Mouse (Mus musculus) heart, embryonic 10.5 days (tissue): ENCODE data around the gene Fbln2. TPM values are rescaled to one million over a fixed set of nuclear protein-coding genes. Genes with fewer than 3 reads are reported as not detected.

Experiments
- DNase-seq: peaks from one replicate; pipeline ENCODE4 v3.0.0-alpha.2; 2017; ENCODE audit warnings: low spot score
- H3K27ac ChIP-seq: fragments of 300-500 bp; sonication (generic); 2 replicates; pipeline ENCODE4 v1.5.1; 2016; ENCODE audit warnings: mild to moderate bottlenecking
- H3K27me3 ChIP-seq: fragments of 300-500 bp; sonication (generic); 2 replicates; pipeline ENCODE4 v1.6.1; 2016; ENCODE audit warnings: mild to moderate bottlenecking; ENCODE audit not compliant: poor library complexity, insufficient read depth, severe bottlenecking
- H3K36me3 ChIP-seq: fragments of 300-500 bp; sonication (generic); 2 replicates; pipeline ENCODE4 v1.6.1; 2016; ENCODE audit warnings: mild to moderate bottlenecking, moderate library complexity
- H3K4me1 ChIP-seq: fragments of 300-500 bp; sonication (generic); 2 replicates; pipeline ENCODE4 v1.6.1; 2016; ENCODE audit warnings: mild to moderate bottlenecking
- H3K4me3 ChIP-seq: fragments of 300-500 bp; sonication (generic); 2 replicates; pipeline ENCODE4 v1.5.1; 2016; ENCODE audit warnings: mild to moderate bottlenecking, moderate library complexity
- H3K9me3 ChIP-seq: fragments of 300-500 bp; sonication (generic); 2 replicates; pipeline ENCODE4 v1.6.1; 2016; ENCODE audit warnings: mild to moderate bottlenecking, moderate library complexity
- WGBS: fragments of 180-500 bp; shearing (Covaris S2); methylation state at CpG from one replicate; pipeline ENCODE4 v1.1.7; 2016; 5-methylcytosine and 5-hydroxymethylcytosine counted together
- polyA plus RNA-seq: library from polyadenylated mRNA; unstranded; fragments of >200 nt; fragmentation: Nextera tagmentation; extraction: Ambion mirVana; gene quantifications from 2 replicates; pipeline ENCODE4 v1.2.1, GENCODE M21; 2016

The Fbln2 gene
- polyA plus RNA-seq, 1 experiment from 2014 or later, result 99.3 TPM

GRCm38 (mm10) chr6:91268318-91268717 is 56.1 kb downstream of the Fbln2 start:
- Histone ChIP-seq H3K27ac (no peak overlapping the region), H3K27me3 (peaks cover 43% of the 10 kb centered on the region), H3K36me3 (peaks cover 12% of the 10 kb centered on the region; the same call in 1 of the 2 replicates), H3K4me1 (no peaks in the 10 kb centered on the region; the same call in 1 of the 2 replicates), H3K4me3 (no peak overlapping the region), H3K9me3 (no peaks in the 10 kb centered on the region)
- no peak for DNase-seq
- WGBS, result 36% methylated on average over 9 of the region's 9 CpGs

DNA sequence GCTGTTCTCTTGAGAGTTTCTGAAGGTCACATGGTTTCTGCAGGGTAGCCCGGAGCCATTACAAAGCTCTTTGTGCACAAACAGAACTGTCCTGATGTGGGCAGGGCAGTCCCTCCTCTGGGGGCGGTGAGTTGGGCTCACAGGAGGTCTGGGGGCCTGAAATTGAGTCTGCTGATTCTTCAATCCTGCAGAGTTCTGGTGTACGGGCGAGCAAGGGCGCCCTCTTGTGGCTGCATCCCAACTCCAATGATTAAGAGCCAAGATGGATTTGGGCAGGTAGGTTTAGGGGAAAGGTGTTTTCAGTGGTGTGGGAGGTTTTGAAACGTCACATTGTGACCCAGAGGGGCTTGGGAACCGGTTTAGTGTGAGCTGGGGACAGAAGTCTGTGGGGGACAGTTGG is 65.3 kb downstream of the Fbln2 start:
- DNase-seq, result no peak
- H3K27ac ChIP-seq, result 0 out of 2 replicates have a peak overlapping the region, but pooled peaks have one; percentile 48
- no peaks in the 10 kb centered on the region for H3K9me3 ChIP-seq
- H3K36me3 ChIP-seq, result 0 out of 2 replicates have a peak, but pooled peaks cover 5% of the 10 kb centered on the region
- no peaks in the 10 kb centered on the region for H3K4me1 ChIP-seq
- WGBS, result 3% methylated on average over 7 of the region's 7 CpGs
- H3K4me3 ChIP-seq, result no peak overlapping the region
- H3K27me3 ChIP-seq, result peaks cover 50% of the 10 kb centered on the region

DNA sequence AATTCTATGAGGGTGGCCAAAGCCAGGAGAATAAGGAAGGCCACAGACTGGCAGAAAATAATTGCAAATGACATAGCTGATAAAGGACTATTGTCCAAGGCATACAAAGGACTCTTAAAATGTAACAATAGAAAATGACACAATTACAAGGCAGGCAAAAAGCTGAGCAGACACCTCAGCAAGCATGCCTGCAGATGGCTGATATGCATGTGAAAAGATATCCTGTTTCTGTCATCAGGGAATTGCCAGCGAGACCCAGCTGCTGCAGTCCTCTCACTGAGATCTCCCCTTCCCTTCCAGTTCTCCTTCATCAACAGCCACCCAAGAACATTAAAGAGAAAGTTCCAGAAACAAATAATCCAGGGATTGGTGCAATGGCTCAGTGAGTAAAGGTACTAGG is 66.0 kb downstream of the Fbln2 start:
- Histone ChIP-seq H3K9me3 (no peaks in the 10 kb centered on the region), H3K27me3 (peaks cover 58% of the 10 kb centered on the region), H3K27ac (no peak overlapping the region), H3K36me3 (0 out of 2 replicates have a peak, but pooled peaks cover 5% of the 10 kb centered on the region), H3K4me3 (no peak overlapping the region), H3K4me1 (no peaks in the 10 kb centered on the region)
- no peak for DNase-seq
- 45% methylated on average over 1 of the region's 1 CpGs for WGBS

DNA sequence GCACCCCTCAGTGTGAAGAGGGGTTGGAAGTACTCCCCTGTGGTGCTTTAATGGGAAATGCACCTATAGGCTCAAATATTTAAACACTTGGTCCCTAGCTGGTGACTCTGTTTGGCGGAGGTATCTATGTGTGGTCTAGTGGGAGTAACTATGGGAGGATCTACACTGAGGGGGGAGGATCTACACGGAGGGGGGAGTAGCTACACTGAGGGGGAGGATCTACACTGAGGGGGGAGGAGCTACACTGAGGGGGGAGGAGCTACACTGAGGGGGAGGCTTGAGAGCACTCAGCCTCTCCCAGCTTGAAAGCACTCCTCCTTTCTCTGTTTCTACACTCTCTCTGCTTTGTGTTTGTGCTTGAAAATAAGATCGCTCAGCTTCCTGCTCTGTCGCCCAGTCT is 67.2 kb downstream of the Fbln2 start:
- no peak for DNase-seq
- H3K4me3 ChIP-seq, result no peak overlapping the region
- H3K27me3 ChIP-seq, result peaks cover 70% of the 10 kb centered on the region
- H3K9me3 ChIP-seq, result no peaks in the 10 kb centered on the region
- H3K36me3 ChIP-seq, result no peaks in the 10 kb centered on the region
- H3K4me1 ChIP-seq, result no peaks in the 10 kb centered on the region
- WGBS, result 16% methylated on average over 4 of the region's 4 CpGs
- no peak overlapping the region for H3K27ac ChIP-seq

- peaks cover 87% of the 10 kb centered on the region for H3K27me3 ChIP-seq
Observed at GRCm38 (mm10) chr6:91281206-91281605, 69.0 kb downstream of the Fbln2 start.

GRCm38 (mm10) chr6:91281747-91282146 is 69.5 kb downstream of the Fbln2 start:
- Histone ChIP-seq H3K27ac (no peak overlapping the region), H3K36me3 (no peaks in the 10 kb centered on the region), H3K9me3 (no peaks in the 10 kb centered on the region), H3K4me1 (peaks cover 13% of the 10 kb centered on the region), H3K27me3 (peaks cover 92% of the 10 kb centered on the region), H3K4me3 (no peak overlapping the region)
- no peak for DNase-seq
- 50% methylated on average over 5 of the region's 5 CpGs for WGBS

More at GRCm38 (mm10) chr6:91281206-91281605, 69.0 kb downstream of the Fbln2 start:
- no peak overlapping the region for H3K27ac ChIP-seq
- no peaks in the 10 kb centered on the region for H3K9me3 ChIP-seq
- H3K4me3 ChIP-seq, result no peak overlapping the region
- 3% methylated on average over 6 of the region's 6 CpGs for whole genome bisulfite sequencing
- H3K4me1 ChIP-seq, result peaks cover 9% of the 10 kb centered on the region
- DNase-seq, result peak; percentile 87
- no peaks in the 10 kb centered on the region for H3K36me3 ChIP-seq

DNA sequence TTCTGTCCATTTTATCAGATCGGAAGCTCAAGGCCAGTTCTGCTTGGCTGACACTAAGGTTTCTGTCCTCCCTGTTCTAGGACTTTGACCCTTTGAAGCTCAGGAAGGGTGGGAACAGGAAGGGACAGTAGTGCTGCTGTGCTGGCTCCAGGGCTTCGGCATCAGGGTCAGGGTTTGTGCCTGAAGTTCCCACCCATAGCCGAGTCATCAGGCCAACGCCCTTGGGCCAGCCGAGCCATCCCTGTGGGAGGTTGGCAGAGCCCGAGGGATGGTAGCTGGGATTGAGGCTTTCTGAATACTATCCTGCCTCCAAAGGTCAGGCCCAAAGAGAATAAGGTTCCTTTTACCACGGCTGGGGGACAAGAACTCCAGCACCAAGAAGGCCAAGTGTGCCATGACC is 70.8 kb downstream of the Fbln2 start:
- Histone ChIP-seq H3K27ac (no peak overlapping the region), H3K27me3 (peaks cover 96% of the 10 kb centered on the region), H3K36me3 (no peaks in the 10 kb centered on the region), H3K9me3 (no peaks in the 10 kb centered on the region), H3K4me3 (no peak overlapping the region), H3K4me1 (peaks cover 13% of the 10 kb centered on the region)
- DNase-seq, result no peak
- 66% methylated on average over 7 of the region's 7 CpGs for WGBS

GRCm38 (mm10) chr6:91284521-91285449 is 72.5 kb downstream of the Fbln2 start:
- no peaks in the 10 kb centered on the region for H3K36me3 ChIP-seq
- H3K4me3 ChIP-seq, result peak overlapping the region; percentile 44
- no peaks in the 10 kb centered on the region for H3K9me3 ChIP-seq
- peaks cover 13% of the 10 kb centered on the region for H3K4me1 ChIP-seq
- no peak for DNase-seq
- 7% methylated on average over 35 of the region's 35 CpGs for WGBS
- H3K27ac ChIP-seq, result no peak overlapping the region
- peaks cover 96% of the 10 kb centered on the region for H3K27me3 ChIP-seq

DNA sequence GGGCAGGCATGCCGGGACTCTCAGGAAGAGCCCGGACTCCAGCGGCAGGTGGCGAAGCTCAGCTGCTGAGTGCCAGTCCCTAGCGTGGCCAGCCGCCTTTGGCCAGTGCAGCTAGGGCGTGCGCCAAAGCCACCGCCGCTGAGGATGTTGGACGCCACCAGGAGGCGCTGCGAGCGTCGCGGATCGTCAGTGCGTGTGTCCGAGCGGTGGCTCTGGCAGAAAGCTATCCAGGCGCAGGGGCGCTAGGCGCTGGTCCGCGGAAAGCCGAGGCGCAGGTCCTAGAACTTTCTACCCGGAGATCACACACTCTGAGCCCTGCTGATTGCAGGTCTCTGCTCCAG is 73.2 kb downstream of the Fbln2 start:
- 1% methylated on average over 28 of the region's 28 CpGs for WGBS
- no peak overlapping the region for H3K27ac ChIP-seq

DNA sequence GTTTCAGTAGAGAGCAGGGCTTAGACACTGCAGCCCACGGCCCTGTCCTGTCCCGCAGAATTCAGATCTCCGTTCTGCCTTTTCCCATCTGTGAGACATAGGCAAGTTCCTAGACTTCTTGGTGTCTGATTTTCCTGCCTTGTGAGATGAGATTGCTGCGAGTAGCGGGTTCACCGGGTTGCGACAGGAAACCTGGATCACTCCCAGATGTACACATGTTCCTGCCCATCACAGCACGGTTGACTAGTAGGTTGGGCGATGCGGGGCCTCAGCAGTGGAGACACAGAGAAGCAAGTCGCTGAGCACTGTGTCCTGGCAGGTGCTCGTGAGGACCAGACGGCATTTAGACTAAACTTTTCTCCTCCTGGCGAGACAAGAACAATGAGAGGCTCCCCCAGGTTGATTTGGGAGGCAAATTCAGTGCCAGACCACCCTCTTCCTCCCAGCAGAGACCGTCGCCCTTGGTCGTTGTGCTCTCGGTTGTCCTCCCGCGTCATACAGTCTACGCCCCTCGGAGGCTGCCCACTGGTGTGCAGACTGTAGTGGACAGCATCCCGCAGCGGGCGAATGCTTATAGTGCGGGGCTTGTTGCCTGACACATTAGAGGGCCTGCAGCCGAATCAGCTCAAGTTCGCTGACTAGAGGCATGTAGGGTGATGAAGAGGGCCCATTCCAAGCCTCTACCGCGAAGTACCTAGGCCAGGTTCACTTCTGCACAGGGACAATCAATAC is 73.7 kb downstream of the Fbln2 start:
- WGBS, result 32% methylated on average over 30 of the region's 30 CpGs
- no peaks in the 10 kb centered on the region for H3K36me3 ChIP-seq
- H3K27ac ChIP-seq, result no peak overlapping the region
- 0 out of 2 replicates have a peak overlapping the region, but pooled peaks have one; percentile 44 for H3K4me3 ChIP-seq
- peaks cover 13% of the 10 kb centered on the region for H3K4me1 ChIP-seq
- no peak for DNase-seq
- no peaks in the 10 kb centered on the region for H3K9me3 ChIP-seq
- H3K27me3 ChIP-seq, result peaks cover 98% of the 10 kb centered on the region

More for the DNA sequence above, 73.2 kb downstream of the Fbln2 start:
- H3K4me3 ChIP-seq, result peak overlapping the region; percentile 44
- no peaks in the 10 kb centered on the region for H3K9me3 ChIP-seq
- H3K4me1 ChIP-seq, result peaks cover 13% of the 10 kb centered on the region
- DNase-seq, result peak; percentile 83
- peaks cover 98% of the 10 kb centered on the region for H3K27me3 ChIP-seq
- H3K36me3 ChIP-seq, result no peaks in the 10 kb centered on the region

- Histone ChIP-seq H3K27ac (no peak overlapping the region), H3K4me1 (peaks cover 13% of the 10 kb centered on the region), H3K9me3 (no peaks in the 10 kb centered on the region), H3K36me3 (no peaks in the 10 kb centered on the region), H3K27me3 (peaks cover 100% of the 10 kb centered on the region), H3K4me3 (no peak overlapping the region)
- 4% methylated on average over 15 of the region's 15 CpGs for WGBS
- peak; percentile 89 for DNase-seq
Observed at GRCm38 (mm10) chr6:91286624-91287023, 74.4 kb downstream of the Fbln2 start.

GRCm38 (mm10) chr6:91287148-91287547 is 74.9 kb downstream of the Fbln2 start:
- Histone ChIP-seq H3K27me3 (peaks cover 100% of the 10 kb centered on the region), H3K9me3 (no peaks in the 10 kb centered on the region), H3K4me1 (peaks cover 13% of the 10 kb centered on the region), H3K36me3 (no peaks in the 10 kb centered on the region), H3K27ac (no peak overlapping the region), H3K4me3 (no peak overlapping the region)
- 62% methylated on average over 4 of the region's 4 CpGs for WGBS
- no peak for DNase-seq

GRCm38 (mm10) chr6:91287636-91288035 is 75.4 kb downstream of the Fbln2 start:
- no peaks in the 10 kb centered on the region for H3K9me3 ChIP-seq
- H3K4me3 ChIP-seq, result no peak overlapping the region
- H3K27ac ChIP-seq, result no peak overlapping the region
- H3K4me1 ChIP-seq, result peaks cover 13% of the 10 kb centered on the region
- H3K27me3 ChIP-seq, result peaks cover 100% of the 10 kb centered on the region
- DNase-seq, result no peak
- WGBS, result 70% methylated on average over 6 of the region's 6 CpGs
- H3K36me3 ChIP-seq, result no peaks in the 10 kb centered on the region
